Mouse (Mus musculus) spleen, adult 2 months (tissue): ENCODE measurements around the gene BC024978. TPM values are rescaled to one million over a fixed set of nuclear protein-coding genes. Genes with fewer than 3 reads are reported as not detected.

Experiments
- DNase-seq, 2 experiments: peaks; one replicate each; pipeline versions ENCODE4 v3.0.0 to v3.0.0-alpha.2; 2012 to 2021; ENCODE audit warnings: low spot score in 2 of 2, low read depth in 1 of 2
- H3K27ac ChIP-seq: fragments of 200-500 bp; 2 replicates; pipeline ENCODE4 v1.5.1; 2012; ENCODE audit warnings: low read length, inconsistent platforms; ENCODE audit not compliant: insufficient read depth
- H3K27me3 ChIP-seq: fragments of 200-500 bp; 2 replicates; pipeline ENCODE4 v1.6.1; 2012; ENCODE audit warnings: mild to moderate bottlenecking, moderate library complexity, low read length, inconsistent platforms; ENCODE audit not compliant: control insufficient read depth, insufficient read depth
- H3K36me3 ChIP-seq: fragments of 200-500 bp; 2 replicates; pipeline ENCODE4 v1.6.1; 2012; ENCODE audit warnings: mild to moderate bottlenecking, low read length, inconsistent platforms; ENCODE audit not compliant: control insufficient read depth, insufficient read depth
- H3K4me1 ChIP-seq: fragments of 200-500 bp; 2 replicates; pipeline ENCODE4 v1.6.1; 2011; ENCODE audit warnings: inconsistent platforms; ENCODE audit not compliant: control insufficient read depth, insufficient read depth, insufficient read length
- H3K4me3 ChIP-seq: fragments of 200-500 bp; 2 replicates; pipeline ENCODE4 v1.5.1; 2011; ENCODE audit warnings: mild to moderate bottlenecking, inconsistent platforms; ENCODE audit not compliant: insufficient read depth, insufficient read length; ENCODE audit errors: extremely low read depth
- CTCF ChIP-seq: fragments of 200-500 bp; IDR thresholded peaks from 2 replicates; pipeline ENCODE4 v1.5.1; 2011; ENCODE audit warnings: mild to moderate bottlenecking, inconsistent platforms; ENCODE audit not compliant: insufficient read depth, insufficient read length, insufficient replicate concordance; ENCODE audit errors: extremely low read depth
- POLR2A ChIP-seq: fragments of 200-500 bp; IDR thresholded peaks from 2 replicates; pipeline ENCODE4 v1.6.1; 2011; ENCODE audit warnings: low read depth, low read length, inconsistent platforms
- WGBS: fragments of 180-500 bp; shearing (Covaris S2); methylation state at CpG from one replicate; pipeline ENCODE4 v1.1.7; 2018; 5-methylcytosine and 5-hydroxymethylcytosine counted together
- polyA plus RNA-seq: library from polyadenylated mRNA; depleted of rRNA; stranded (reverse); fragments of >200 nt; gene quantifications from 2 replicates; pipeline ENCODE4 v1.2.3, GENCODE M21; 2012

Gene BC024978
- polyA plus RNA-seq, 1 experiment = 9.5 TPM

- peak; percentile 62 to 84 for DNase-seq
Measured at GRCm38 (mm10) chr7:27166229-27166613, 29.4 kb upstream of the BC024978 start.

GRCm38 (mm10) chr7:27166614-27167474 is 28.7 kb upstream of the BC024978 start, which contains the start of gene Egln2:
Egln2 (minus strand) TSS chr7:27166802.
- WGBS = under 1% methylated on average over 61 of the region's 61 CpGs
- DNase-seq = peak; percentile 91 to 96
- peak within 1 kb of the TSS; percentile 79 for H3K4me3 ChIP-seq
- H3K27me3 ChIP-seq = no peaks in the 10 kb centered on the region
- H3K4me1 ChIP-seq = peaks cover 32% of the 10 kb centered on the region
- peak within 1 kb of the TSS; percentile 99 for H3K27ac ChIP-seq
- peaks cover 15% of the 10 kb centered on the region for H3K36me3 ChIP-seq
- peak; percentile 43 for TF ChIP-seq POLR2A
- no peak for TF ChIP-seq CTCF

More at GRCm38 (mm10) chr7:27166229-27166613, 29.4 kb upstream of the BC024978 start:
- H3K27ac ChIP-seq = peak overlapping the region; percentile 99
- peak; percentile 20; the same call in 1 of the 2 replicates for TF ChIP-seq POLR2A
- no peak for TF ChIP-seq CTCF
- H3K36me3 ChIP-seq = peaks cover 14% of the 10 kb centered on the region
- peaks cover 32% of the 10 kb centered on the region for H3K4me1 ChIP-seq
- H3K27me3 ChIP-seq = no peaks in the 10 kb centered on the region
- WGBS = 1% methylated on average over 31 of the region's 43 CpGs
- peak overlapping the region; percentile 79 for H3K4me3 ChIP-seq

- Histone ChIP-seq H3K27me3 (no peaks in the 10 kb centered on the region), H3K36me3 (peaks cover 19% of the 10 kb centered on the region), H3K27ac (peak overlapping the region; percentile 99), H3K4me1 (peaks cover 32% of the 10 kb centered on the region), H3K4me3 (peak overlapping the region; percentile 44)
- no peak for DNase-seq
- no peak for TF ChIP-seq POLR2A
- no peak for TF ChIP-seq CTCF
- WGBS = 47% methylated on average over 11 of the region's 11 CpGs
Measured at GRCm38 (mm10) chr7:27167475-27168094, 28.0 kb upstream of the BC024978 start.

GRCm38 (mm10) chr7:27168371-27168770 is 27.2 kb upstream of the BC024978 start:
- Histone ChIP-seq H3K36me3 (peaks cover 25% of the 10 kb centered on the region), H3K27ac (peak overlapping the region; percentile 99), H3K27me3 (no peaks in the 10 kb centered on the region), H3K4me3 (no peak overlapping the region), H3K4me1 (peaks cover 31% of the 10 kb centered on the region)
- 72% methylated on average over 5 of the region's 5 CpGs for WGBS
- TF ChIP-seq POLR2A (no peak), CTCF (no peak)
- no peak for DNase-seq

GRCm38 (mm10) chr7:27170981-27171380 is 24.6 kb upstream of the BC024978 start:
- no peaks in the 10 kb centered on the region for H3K27me3 ChIP-seq
- peaks cover 14% of the 10 kb centered on the region for H3K4me1 ChIP-seq
- TF ChIP-seq POLR2A (no peak), CTCF (no peak)
- no peak for DNase-seq
- no peak overlapping the region for H3K4me3 ChIP-seq
- no peak overlapping the region for H3K27ac ChIP-seq
- H3K36me3 ChIP-seq = peaks cover 34% of the 10 kb centered on the region
- WGBS = 94% methylated on average over 3 of the region's 3 CpGs

- no peaks in the 10 kb centered on the region; the same call in 1 of the 2 replicates for H3K4me1 ChIP-seq
- 91% methylated on average over 15 of the region's 15 CpGs for WGBS
- no peak for DNase-seq
Measured at GRCm38 (mm10) chr7:27174496-27174895, 21.1 kb upstream of the BC024978 start.

GRCm38 (mm10) chr7:27174896-27175295 is 20.7 kb upstream of the BC024978 start:
- peaks cover 34% of the 10 kb centered on the region for H3K36me3 ChIP-seq
- H3K4me3 ChIP-seq = no peak overlapping the region
- DNase-seq = no peak
- no peak for TF ChIP-seq POLR2A
- no peak for TF ChIP-seq CTCF
- H3K27ac ChIP-seq = no peak overlapping the region
- no peaks in the 10 kb centered on the region; the same call in 1 of the 2 replicates for H3K4me1 ChIP-seq
- 92% methylated on average over 7 of the region's 7 CpGs for WGBS
- no peaks in the 10 kb centered on the region for H3K27me3 ChIP-seq

More at GRCm38 (mm10) chr7:27174496-27174895, 21.1 kb upstream of the BC024978 start:
- H3K4me3 ChIP-seq = no peak overlapping the region
- no peaks in the 10 kb centered on the region for H3K27me3 ChIP-seq
- no peak overlapping the region for H3K27ac ChIP-seq
- TF ChIP-seq CTCF = no peak
- peaks cover 34% of the 10 kb centered on the region for H3K36me3 ChIP-seq
